Mouse (Mus musculus): Measurements from ENCODE around the gene Arv1. TPM values are rescaled to one million over a fixed set of nuclear protein-coding genes. Genes with fewer than 3 reads are reported as not detected.
A peak's percentile ranks its signal among the peaks of the same experiment; 100 is the strongest.

Gene Arv1
- total and polyA plus RNA-seq, 3 experiments: 11.9 to 24.1 TPM; not detected in 1

DNA sequence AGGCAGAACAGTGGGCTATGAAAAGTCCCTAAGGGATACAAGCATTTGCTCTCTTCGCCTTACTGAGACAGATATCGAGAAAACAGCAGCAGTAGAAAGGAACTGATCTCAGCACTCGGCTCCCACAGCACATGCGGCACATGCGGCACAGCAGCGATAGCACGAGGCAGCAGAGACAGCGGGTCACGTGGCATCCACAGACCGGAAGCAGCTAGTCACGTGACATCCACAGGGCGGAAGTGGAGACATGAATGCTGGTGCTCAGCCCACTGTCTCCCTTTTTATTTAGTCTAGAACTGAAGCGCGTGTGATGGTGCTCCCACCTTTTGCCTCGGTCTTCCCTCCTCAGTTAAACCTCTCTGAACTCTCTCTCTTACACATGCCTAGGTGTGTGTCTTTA is 61.3 kb downstream of the Arv1 start:
- 0 out of 4 replicates have a peak, but pooled peaks cover 0 to 1% of the 10 kb centered on the region in 2 experiments for H3K27me3 ChIP-seq (ENCODE audit: control insufficient read depth in 1 of 2, insufficient read depth in 2 of 2, low read length in 2 of 2)
- TF ChIP-seq SMC3 (IDR thresholded peaks at IDR 0.05; ENCODE audit: low read depth, low read length): no peak
- TF ChIP-seq USF2 (IDR thresholded peaks at IDR 0.05; ENCODE audit: borderline replicate concordance in 1 of 2, insufficient read depth in 1 of 2, low read depth in 1 of 2, low read length in 2 of 2): 0 out of 4 replicates have a peak, but pooled peaks of 1 of the 2 experiments have one; percentile 6
- no peak for TF ChIP-seq ZNF384 (IDR thresholded peaks at IDR 0.05; ENCODE audit: low read depth, low read length)
- no peak for TF ChIP-seq MAZ (IDR thresholded peaks at IDR 0.05; ENCODE audit: low read depth, low read length)
- no peak for TF ChIP-seq POLR2AphosphoS2 (IDR thresholded peaks at IDR 0.05; ENCODE audit: low read length)
- 0 out of 2 replicates have a peak, but pooled peaks have one; percentile 32 for TF ChIP-seq MAX (IDR thresholded peaks at IDR 0.05; ENCODE audit: low read length)
- TF ChIP-seq GATA1 (IDR thresholded peaks at IDR 0.05; ENCODE audit: low read depth, low read length): no peak
- peak; percentile 70 for TF ChIP-seq USF1 (IDR thresholded peaks at IDR 0.05; ENCODE audit: low read depth, low read length)
- no peaks in the 10 kb centered on the region for H3K79me2 ChIP-seq (ENCODE audit: control insufficient read depth, insufficient read depth, low read length, poor library complexity)
- H3K4me3 ChIP-seq (ENCODE audit: control insufficient read depth in 1 of 2, insufficient read depth in 1 of 2, low read depth in 2 of 2, low read length in 2 of 2): no peak overlapping the region
- no peak overlapping the region for H3K27ac ChIP-seq (ENCODE audit: control insufficient read depth, low read depth, low read length)
- no peaks in the 10 kb centered on the region for H3K36me3 ChIP-seq (ENCODE audit: control insufficient read depth in 1 of 2, insufficient read depth in 2 of 2, low read length in 2 of 2)
- H3K9me3 ChIP-seq (replicated peaks; ENCODE audit: insufficient read depth, low read length): no peaks in the 10 kb centered on the region
- no peak for DNase-seq (ENCODE audit: low read depth, low spot score)
- no peaks in the 10 kb centered on the region for H3K4me1 ChIP-seq (ENCODE audit: control insufficient read depth in 1 of 2, insufficient read depth in 2 of 2, low read length in 2 of 2)
- H3K9ac ChIP-seq (ENCODE audit: control insufficient read depth, low read depth, low read length, poor library complexity, severe bottlenecking): no peak overlapping the region

Other genes with a start within 250 kb of the Arv1 start
- gene Cog2, start 201.4 kb upstream of the Arv1 start, total RNA-seq (2012; rRNA removed): 27.8 and 37.5 TPM in 2 replicates
- gene Cog2, start 201.4 kb upstream of the Arv1 start, polyA plus RNA-seq (2012; ENCODE audit: insufficient read depth in 1 of 2, insufficient read length in 2 of 2, low read depth in 1 of 2, low replicate concordance in 2 of 2, missing spikeins in 1 of 2): 10 to 100 TPM in 1 of 2 experiments, not detected in 1; 32.6 TPM
- not detected in 2 replicates for gene Agt, start 152.4 kb upstream of the Arv1 start, total RNA-seq (2012; rRNA removed)
- gene Agt, start 152.4 kb upstream of the Arv1 start, polyA plus RNA-seq (2012; ENCODE audit: insufficient read depth in 1 of 2, insufficient read length in 2 of 2, low read depth in 1 of 2, low replicate concordance in 2 of 2, missing spikeins in 1 of 2): not detected
- not detected in 2 replicates for gene Capn9, start 146.0 kb upstream of the Arv1 start, total RNA-seq (2012; rRNA removed)
- not detected for gene Capn9, start 146.0 kb upstream of the Arv1 start, polyA plus RNA-seq (2012; ENCODE audit: insufficient read depth in 1 of 2, insufficient read length in 2 of 2, low read depth in 1 of 2, low replicate concordance in 2 of 2, missing spikeins in 1 of 2)
- gene 2310022B05Rik, start 58.8 kb upstream of the Arv1 start, total RNA-seq (2012; rRNA removed): 5.7 and 6.2 TPM in 2 replicates
- gene 2310022B05Rik, start 58.8 kb upstream of the Arv1 start, polyA plus RNA-seq (2012; ENCODE audit: insufficient read depth in 1 of 2, insufficient read length in 2 of 2, low read depth in 1 of 2, low replicate concordance in 2 of 2, missing spikeins in 1 of 2): 10 to 100 TPM in 1 of 2 experiments, not detected in 1; 27.0 TPM
- 30.7 and 39.1 TPM in 2 replicates for gene Ttc13, start 156 bp upstream of the Arv1 start, total RNA-seq (2012; rRNA removed)
- 10 to 100 TPM in 1 of 2 experiments, not detected in 1; 34.0 TPM for gene Ttc13, start 156 bp upstream of the Arv1 start, polyA plus RNA-seq (2012; ENCODE audit: insufficient read depth in 1 of 2, insufficient read length in 2 of 2, low read depth in 1 of 2, low replicate concordance in 2 of 2, missing spikeins in 1 of 2)
- gene Fam89a, start 29.7 kb downstream of the Arv1 start, total RNA-seq (2012; rRNA removed): 0.31 and 0.33 TPM in 2 replicates
- 1 to 10 TPM in 1 of 2 experiments, not detected in 1; 1.8 TPM for gene Fam89a, start 29.7 kb downstream of the Arv1 start, polyA plus RNA-seq (2012; ENCODE audit: insufficient read depth in 1 of 2, insufficient read length in 2 of 2, low read depth in 1 of 2, low replicate concordance in 2 of 2, missing spikeins in 1 of 2)
- not detected in 2 replicates for gene Trim67, start 71.0 kb downstream of the Arv1 start, total RNA-seq (2012; rRNA removed)
- gene Trim67, start 71.0 kb downstream of the Arv1 start, polyA plus RNA-seq (2012; ENCODE audit: insufficient read depth in 1 of 2, insufficient read length in 2 of 2, low read depth in 1 of 2, low replicate concordance in 2 of 2, missing spikeins in 1 of 2): under 1 TPM in 1 of 2 experiments, not detected in 1; 0.06 TPM
- gene Gnpat, start 140.9 kb downstream of the Arv1 start, total RNA-seq (2012; rRNA removed): 74.3 and 86.8 TPM in 2 replicates
- 100 to 1,000 TPM; 117 to 637 TPM for gene Gnpat, start 140.9 kb downstream of the Arv1 start, polyA plus RNA-seq (2012; ENCODE audit: insufficient read depth in 1 of 2, insufficient read length in 2 of 2, low read depth in 1 of 2, low replicate concordance in 2 of 2, missing spikeins in 1 of 2)
- gene 2810004N23Rik, start 141.0 kb downstream of the Arv1 start, total RNA-seq (2012; rRNA removed): 57.5 and 64.0 TPM in 2 replicates
- 10 to 100 TPM; 54.8 to 68.9 TPM for gene 2810004N23Rik, start 141.0 kb downstream of the Arv1 start, polyA plus RNA-seq (2012; ENCODE audit: insufficient read depth in 1 of 2, insufficient read length in 2 of 2, low read depth in 1 of 2, low replicate concordance in 2 of 2, missing spikeins in 1 of 2)
- gene Exoc8, start 175.6 kb downstream of the Arv1 start, total RNA-seq (2012; rRNA removed): 14.4 and 16.9 TPM in 2 replicates
- 1 to 10 TPM in 1 of 2 experiments, not detected in 1; 9.5 TPM for gene Exoc8, start 175.6 kb downstream of the Arv1 start, polyA plus RNA-seq (2012; ENCODE audit: insufficient read depth in 1 of 2, insufficient read length in 2 of 2, low read depth in 1 of 2, low replicate concordance in 2 of 2, missing spikeins in 1 of 2)
- gene Sprtn, start 175.7 kb downstream of the Arv1 start, total RNA-seq (2012; rRNA removed): 23.2 and 27.2 TPM in 2 replicates
- gene Sprtn, start 175.7 kb downstream of the Arv1 start, polyA plus RNA-seq (2012; ENCODE audit: insufficient read depth in 1 of 2, insufficient read length in 2 of 2, low read depth in 1 of 2, low replicate concordance in 2 of 2, missing spikeins in 1 of 2): 10 to 100 TPM in 1 of 2 experiments, not detected in 1; 31.8 TPM
- gene Egln1, start 227.2 kb downstream of the Arv1 start, total RNA-seq (2012; rRNA removed): 42.9 and 47.1 TPM in 2 replicates
- gene Egln1, start 227.2 kb downstream of the Arv1 start, polyA plus RNA-seq (2012; ENCODE audit: insufficient read depth in 1 of 2, insufficient read length in 2 of 2, low read depth in 1 of 2, low replicate concordance in 2 of 2, missing spikeins in 1 of 2): 10 to 100 TPM in 1 of 2 experiments, not detected in 1; 55.0 TPM

Measured in MEL (cell line).